Mouse (Mus musculus): ENCODE results near the gene Olfr551.

GRCm38 (mm10) chr7:102575998-102576397 lies 15.7 kb downstream of the Olfr551 start:
- TF ChIP-seq CTCF (IDR thresholded peaks at IDR 0.05; ENCODE audit: low read depth, low read length): no peak
- TF ChIP-seq POLR2A (IDR thresholded peaks at IDR 0.05; ENCODE audit: extremely low read depth, insufficient read depth, low read length): no peak
